Mouse (Mus musculus): ENCODE measurements around the gene Clasp1. TPM values are rescaled to one million over a fixed set of nuclear protein-coding genes. Genes with fewer than 3 reads are reported as not detected.

The Clasp1 gene
- polyA plus RNA-seq, 1 experiment from 2014 or later = 79.7 TPM

DNA sequence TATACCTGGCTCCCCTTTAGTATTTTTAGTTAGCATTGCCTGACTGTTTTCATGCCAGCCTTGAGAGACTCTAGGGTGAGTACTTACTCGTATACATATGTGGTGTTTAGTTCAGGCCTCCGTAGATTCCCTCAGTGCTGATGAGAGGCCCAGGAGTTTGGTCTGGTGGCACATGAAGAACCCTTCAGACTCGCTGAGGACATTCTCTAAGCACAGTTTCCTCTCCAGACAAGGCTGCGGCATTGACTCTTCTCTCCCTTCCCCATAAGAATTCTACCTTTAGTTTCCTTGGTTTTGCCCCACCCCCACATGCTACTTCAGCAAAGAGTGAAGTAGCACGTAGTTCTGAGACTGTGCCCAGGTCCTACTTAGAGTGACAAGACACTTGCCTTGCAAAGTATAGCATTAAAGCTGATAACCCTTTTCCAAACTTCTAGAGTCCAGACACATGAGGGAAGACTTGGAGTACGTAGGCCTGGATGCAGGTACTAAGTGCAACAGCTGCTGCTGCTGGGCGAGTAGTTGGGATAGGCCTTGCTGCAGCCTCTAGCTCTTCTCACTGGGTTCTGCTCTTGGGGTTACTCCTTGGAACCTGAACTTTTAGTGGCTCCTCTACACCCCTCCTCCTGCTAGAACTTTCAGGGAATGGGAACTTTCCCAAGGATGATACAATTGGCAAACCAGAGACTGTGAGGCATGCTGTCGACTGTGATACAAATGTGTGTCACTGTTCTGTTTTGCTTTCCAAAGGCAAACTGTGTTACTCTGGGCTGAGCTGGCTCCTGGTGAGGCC is 123.1 kb downstream of the Clasp1 start:
- H3K4me1 ChIP-seq = no peaks in the 10 kb centered on the region
- no peak overlapping the region for H3K4me3 ChIP-seq
- H3K27ac ChIP-seq = no peak overlapping the region
- H3K36me3 ChIP-seq = peaks cover 78% of the 10 kb centered on the region
- ATAC-seq (ENCODE audit: insufficient number of reproducible peaks, insufficient read depth, low FRiP score, low TSS enrichment) = no peak
- H3K9ac ChIP-seq = no peak overlapping the region
- H3K27me3 ChIP-seq = no peaks in the 10 kb centered on the region
- no peaks in the 10 kb centered on the region for H3K9me3 ChIP-seq
- WGBS = 92% methylated on average over 8 of the region's 8 CpGs
- no peak overlapping the region for H3K4me2 ChIP-seq (replicated peaks)

DNA sequence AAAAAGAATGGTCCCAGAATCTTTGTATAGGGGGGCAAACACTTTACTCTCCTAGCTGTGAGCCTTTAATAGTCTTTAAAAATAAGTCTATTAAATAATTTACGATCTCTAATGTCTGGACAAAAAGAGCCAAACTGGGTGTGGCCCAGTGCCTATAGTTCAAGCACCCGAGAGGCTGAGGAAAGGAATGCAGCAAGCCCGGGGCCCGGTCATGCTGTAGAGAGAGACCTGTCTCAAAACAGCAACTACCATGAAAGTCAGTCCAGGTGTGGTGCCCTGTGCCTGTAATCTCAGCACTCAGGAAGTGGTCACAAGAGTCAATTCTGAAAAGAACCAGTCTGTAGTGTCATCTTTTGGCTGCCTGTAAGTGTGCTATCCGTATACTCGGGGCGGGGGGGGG is 127.4 kb downstream of the Clasp1 start:
- no peak overlapping the region for H3K4me3 ChIP-seq
- no peak for ATAC-seq (ENCODE audit: insufficient number of reproducible peaks, insufficient read depth, low FRiP score, low TSS enrichment)
- H3K27me3 ChIP-seq = no peaks in the 10 kb centered on the region
- H3K27ac ChIP-seq = no peak overlapping the region
- H3K9me3 ChIP-seq = no peaks in the 10 kb centered on the region
- no peaks in the 10 kb centered on the region for H3K4me1 ChIP-seq
- H3K36me3 ChIP-seq = peaks cover 55% of the 10 kb centered on the region
- no peak overlapping the region for H3K4me2 ChIP-seq (replicated peaks)
- no peak overlapping the region for H3K9ac ChIP-seq
- 76% methylated on average over 7 of the region's 7 CpGs for WGBS

DNA sequence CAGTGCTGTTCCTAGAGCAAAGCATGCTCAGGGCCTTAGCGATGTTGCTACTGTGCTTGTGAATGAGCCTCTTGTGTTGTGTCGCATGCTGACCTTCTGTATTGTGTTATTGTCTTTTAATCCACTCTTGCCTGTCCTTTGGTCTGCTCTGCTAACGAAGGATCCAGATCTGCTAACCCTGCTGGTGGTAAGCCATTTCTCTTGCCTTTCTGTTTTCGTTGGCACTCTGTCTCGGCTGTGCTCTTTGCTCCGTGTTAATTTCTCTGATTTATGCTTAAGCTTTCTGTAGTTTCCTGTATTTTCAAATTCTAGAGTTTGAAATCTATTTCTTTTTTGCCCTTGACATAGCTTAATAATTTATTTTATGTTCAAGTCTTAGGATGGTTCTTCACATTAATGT is 134.3 kb downstream of the Clasp1 start:
- ATAC-seq (ENCODE audit: insufficient number of reproducible peaks, insufficient read depth, low FRiP score, low TSS enrichment) = no peak
- Histone ChIP-seq H3K4me3 (no peak overlapping the region), H3K27ac (no peak overlapping the region), H3K27me3 (no peaks in the 10 kb centered on the region), H3K4me2 (replicated peaks) (no peak overlapping the region), H3K4me1 (no peaks in the 10 kb centered on the region), H3K9me3 (no peaks in the 10 kb centered on the region), H3K36me3 (peaks cover 55% of the 10 kb centered on the region), H3K9ac (no peak overlapping the region)
- 91% methylated on average over 6 of the region's 6 CpGs for WGBS

DNA sequence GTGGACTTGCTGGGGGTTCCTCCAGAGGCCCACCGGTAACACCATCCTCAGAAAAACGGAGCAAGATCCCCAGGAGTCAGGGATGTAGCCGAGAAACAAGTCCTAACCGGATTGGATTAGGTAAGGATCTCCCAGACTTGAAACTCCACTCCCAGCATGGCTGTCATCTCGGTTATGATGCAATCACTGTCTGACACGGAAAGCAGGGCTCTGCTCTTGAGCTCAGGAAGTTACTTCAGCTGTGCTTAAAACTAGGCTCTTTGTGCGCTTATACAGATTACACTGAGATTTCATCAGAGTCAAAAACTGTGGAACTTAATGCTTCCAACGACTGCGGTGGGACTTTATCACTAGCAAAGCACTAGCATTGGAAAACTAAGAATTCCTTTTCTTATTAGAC is 136.5 kb downstream of the Clasp1 start:
- no peak overlapping the region for H3K4me3 ChIP-seq
- H3K9ac ChIP-seq = no peak overlapping the region
- H3K4me1 ChIP-seq = no peaks in the 10 kb centered on the region
- no peaks in the 10 kb centered on the region for H3K27me3 ChIP-seq
- 88% methylated on average over 9 of the region's 9 CpGs for WGBS
- no peaks in the 10 kb centered on the region for H3K9me3 ChIP-seq
- peaks cover 66% of the 10 kb centered on the region for H3K36me3 ChIP-seq
- H3K27ac ChIP-seq = no peak overlapping the region
- ATAC-seq (ENCODE audit: insufficient number of reproducible peaks, insufficient read depth, low FRiP score, low TSS enrichment) = no peak
- H3K4me2 ChIP-seq (replicated peaks) = no peak overlapping the region

DNA sequence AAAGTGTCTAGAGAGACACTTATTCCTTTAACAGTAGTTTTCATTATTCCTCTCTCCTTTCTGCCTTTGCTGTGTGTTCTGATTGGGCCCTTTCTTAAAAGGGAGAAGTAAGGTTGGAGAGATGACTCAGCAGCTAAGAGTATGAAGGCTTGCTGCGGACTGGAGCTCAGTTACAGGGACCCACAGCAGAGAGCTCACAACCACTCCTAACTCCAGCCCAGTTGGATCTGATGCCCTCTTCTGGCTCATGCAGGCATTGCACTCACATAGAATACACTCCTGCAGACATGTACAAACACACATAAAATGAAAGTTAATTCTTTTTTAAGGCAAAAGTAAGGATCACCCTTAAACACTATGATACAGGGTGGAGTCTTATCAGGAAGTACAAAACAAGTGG is 140.4 kb downstream of the Clasp1 start:
- Histone ChIP-seq H3K36me3 (peaks cover 67% of the 10 kb centered on the region), H3K9ac (no peak overlapping the region), H3K4me3 (no peak overlapping the region), H3K27me3 (no peaks in the 10 kb centered on the region), H3K4me1 (no peaks in the 10 kb centered on the region), H3K9me3 (no peaks in the 10 kb centered on the region), H3K4me2 (replicated peaks) (no peak overlapping the region), H3K27ac (no peak overlapping the region)
- ATAC-seq (ENCODE audit: insufficient number of reproducible peaks, insufficient read depth, low FRiP score, low TSS enrichment) = no peak
- WGBS = 95% methylated on average over 1 of the region's 1 CpGs

DNA sequence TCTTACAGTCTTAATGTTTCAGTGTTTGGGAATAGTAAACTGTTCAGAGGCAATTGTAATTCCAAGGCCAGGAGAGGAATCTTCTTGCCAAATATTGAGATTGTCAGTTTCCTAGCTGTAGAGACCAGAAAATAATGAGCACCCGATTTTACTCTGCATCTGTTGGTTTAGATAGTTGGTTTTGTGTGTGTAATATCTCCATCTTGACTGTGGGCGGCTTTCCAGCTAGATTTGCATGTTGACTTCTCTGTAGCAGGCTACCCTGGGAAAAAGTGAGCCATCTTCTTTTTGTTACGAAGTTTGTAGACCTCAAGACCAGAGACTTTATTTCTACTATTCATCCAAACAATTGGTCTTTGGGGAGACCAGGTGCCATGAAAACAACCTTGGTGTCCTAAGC is 142.4 kb downstream of the Clasp1 start:
- 91% methylated on average over 3 of the region's 3 CpGs for WGBS
- no peaks in the 10 kb centered on the region for H3K27me3 ChIP-seq
- no peak overlapping the region for H3K4me2 ChIP-seq (replicated peaks)
- H3K27ac ChIP-seq = no peak overlapping the region
- H3K36me3 ChIP-seq = peaks cover 76% of the 10 kb centered on the region
- ATAC-seq (ENCODE audit: insufficient number of reproducible peaks, insufficient read depth, low FRiP score, low TSS enrichment) = no peak
- H3K9ac ChIP-seq = no peak overlapping the region
- H3K4me1 ChIP-seq = no peaks in the 10 kb centered on the region
- no peak overlapping the region for H3K4me3 ChIP-seq
- no peaks in the 10 kb centered on the region for H3K9me3 ChIP-seq

DNA sequence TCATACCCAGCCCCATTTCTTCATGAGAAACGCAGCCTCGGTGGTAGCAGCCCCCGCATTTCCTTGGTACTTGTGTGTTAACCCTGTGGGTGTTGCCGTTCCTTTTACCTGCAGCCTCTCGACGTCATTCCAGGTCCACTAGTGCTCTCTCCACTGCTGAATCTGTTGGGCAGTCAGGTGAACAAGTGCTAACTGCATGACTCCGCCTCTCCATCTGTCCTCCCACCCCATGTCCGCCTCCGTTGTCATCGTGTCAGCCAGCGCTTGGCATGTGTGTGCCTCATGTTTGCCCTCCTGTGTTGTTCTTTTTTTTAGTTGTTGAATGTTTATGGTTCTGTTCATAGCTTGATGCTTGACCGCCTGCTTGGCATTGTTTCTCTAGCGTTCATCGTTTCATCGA is 147.2 kb downstream of the Clasp1 start:
- 94% methylated on average over 15 of the region's 15 CpGs for WGBS
- H3K4me3 ChIP-seq = no peak overlapping the region
- no peaks in the 10 kb centered on the region for H3K9me3 ChIP-seq
- no peak overlapping the region for H3K9ac ChIP-seq
- no peak overlapping the region for H3K27ac ChIP-seq
- H3K4me1 ChIP-seq = no peaks in the 10 kb centered on the region
- H3K4me2 ChIP-seq (replicated peaks) = no peak overlapping the region
- ATAC-seq (ENCODE audit: insufficient number of reproducible peaks, insufficient read depth, low FRiP score, low TSS enrichment) = no peak
- no peaks in the 10 kb centered on the region for H3K27me3 ChIP-seq
- peaks cover 72% of the 10 kb centered on the region for H3K36me3 ChIP-seq

DNA sequence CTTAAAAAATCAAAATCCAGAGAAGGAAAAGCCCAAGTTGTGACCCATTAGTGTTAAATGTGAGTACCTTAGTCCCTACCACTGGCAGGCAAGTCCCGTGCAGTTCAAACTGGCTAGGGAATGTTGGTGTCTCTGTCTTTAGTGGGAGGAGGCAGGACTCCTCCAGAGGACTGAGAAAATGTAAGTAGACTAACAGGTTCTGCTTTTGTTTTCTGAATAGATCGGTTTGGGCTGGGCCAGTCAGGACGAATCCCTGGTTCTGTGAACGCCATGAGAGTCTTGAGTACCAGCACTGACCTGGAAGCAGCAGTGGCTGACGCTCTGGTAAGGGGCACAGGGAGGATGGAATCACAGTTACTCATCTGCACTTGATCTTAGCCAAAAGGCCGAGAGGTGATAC is 150.2 kb downstream of the Clasp1 start:
- no peaks in the 10 kb centered on the region for H3K9me3 ChIP-seq
- no peak overlapping the region for H3K4me3 ChIP-seq
- H3K4me1 ChIP-seq = no peaks in the 10 kb centered on the region
- no peak overlapping the region for H3K4me2 ChIP-seq (replicated peaks)
- H3K36me3 ChIP-seq = peaks cover 68% of the 10 kb centered on the region
- H3K27me3 ChIP-seq = no peaks in the 10 kb centered on the region
- H3K27ac ChIP-seq = no peak overlapping the region
- 78% methylated on average over 6 of the region's 6 CpGs for WGBS
- ATAC-seq (ENCODE audit: insufficient number of reproducible peaks, insufficient read depth, low FRiP score, low TSS enrichment) = no peak
- no peak overlapping the region for H3K9ac ChIP-seq

DNA sequence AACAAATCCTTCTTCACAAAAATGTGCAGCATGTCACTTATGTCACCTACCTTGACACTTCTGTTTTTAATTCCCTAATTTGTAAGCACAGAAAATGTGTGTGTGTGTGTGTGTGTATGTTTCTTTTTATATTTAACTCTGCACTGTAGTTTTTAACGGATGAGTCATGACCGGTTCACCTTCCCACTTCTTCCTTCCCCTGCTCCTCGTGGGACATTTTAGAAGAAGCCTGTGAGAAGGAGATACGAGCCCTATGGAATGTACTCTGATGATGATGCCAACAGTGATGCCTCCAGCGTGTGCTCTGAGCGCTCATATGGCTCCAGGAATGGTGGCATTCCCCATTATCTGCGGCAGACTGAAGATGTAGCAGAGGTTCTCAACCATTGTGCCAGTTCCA is 154.0 kb downstream of the Clasp1 start:
- no peak overlapping the region for H3K4me3 ChIP-seq
- H3K9ac ChIP-seq = no peak overlapping the region
- H3K4me1 ChIP-seq = no peaks in the 10 kb centered on the region
- H3K36me3 ChIP-seq = peaks cover 70% of the 10 kb centered on the region
- no peaks in the 10 kb centered on the region for H3K27me3 ChIP-seq
- H3K27ac ChIP-seq = no peak overlapping the region
- ATAC-seq (ENCODE audit: insufficient number of reproducible peaks, insufficient read depth, low FRiP score, low TSS enrichment) = no peak
- 91% methylated on average over 7 of the region's 7 CpGs for WGBS
- H3K4me2 ChIP-seq (replicated peaks) = no peak overlapping the region
- H3K9me3 ChIP-seq = no peaks in the 10 kb centered on the region

DNA sequence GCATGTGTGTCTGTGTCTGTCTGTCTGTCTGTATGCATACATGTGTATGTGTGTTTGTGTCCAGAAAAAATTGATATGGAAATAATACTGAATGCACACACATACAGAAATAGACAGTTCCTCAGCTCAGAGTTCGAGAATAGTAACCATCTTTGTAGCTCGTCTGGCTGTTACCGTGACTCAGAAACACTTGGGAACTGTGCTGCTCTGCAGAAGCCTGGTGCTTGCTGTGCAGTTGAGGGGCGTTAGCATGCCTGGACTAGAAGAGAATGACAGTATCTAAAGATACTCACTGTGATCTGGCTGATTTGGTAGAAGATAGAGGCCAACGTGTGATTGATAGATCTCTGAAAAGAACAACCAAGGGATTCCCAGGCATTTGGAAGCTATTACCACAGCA is 159.9 kb downstream of the Clasp1 start:
- no peak for ATAC-seq (ENCODE audit: insufficient number of reproducible peaks, insufficient read depth, low FRiP score, low TSS enrichment)
- Histone ChIP-seq H3K36me3 (peaks cover 74% of the 10 kb centered on the region), H3K27ac (no peak overlapping the region), H3K4me3 (no peak overlapping the region), H3K4me2 (replicated peaks) (no peak overlapping the region), H3K27me3 (no peaks in the 10 kb centered on the region), H3K9ac (no peak overlapping the region), H3K4me1 (no peaks in the 10 kb centered on the region), H3K9me3 (no peaks in the 10 kb centered on the region)
- 89% methylated on average over 5 of the region's 5 CpGs for WGBS

DNA sequence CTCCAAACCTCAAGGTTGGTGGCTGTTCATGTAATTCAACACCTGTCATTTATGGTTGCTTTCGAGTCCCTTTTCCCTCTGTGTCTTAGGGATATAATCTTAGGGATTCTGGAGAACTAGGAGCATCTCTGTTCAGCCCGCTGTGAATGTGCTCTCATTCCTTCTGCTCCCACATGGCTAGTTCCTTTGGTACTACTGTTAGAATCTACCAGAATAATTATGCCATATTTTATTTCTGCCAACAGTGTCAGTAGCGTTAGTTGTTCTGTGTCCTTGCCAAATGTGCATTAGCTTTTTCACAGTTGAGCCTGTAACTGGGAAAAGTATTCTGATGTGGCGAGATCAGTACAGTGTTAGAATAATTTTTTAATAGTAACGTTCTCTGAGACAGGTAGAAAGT is 162.3 kb downstream of the Clasp1 start:
- H3K4me1 ChIP-seq = no peaks in the 10 kb centered on the region
- ATAC-seq (ENCODE audit: insufficient number of reproducible peaks, insufficient read depth, low FRiP score, low TSS enrichment) = no peak
- 91% methylated on average over 5 of the region's 5 CpGs for WGBS

DNA sequence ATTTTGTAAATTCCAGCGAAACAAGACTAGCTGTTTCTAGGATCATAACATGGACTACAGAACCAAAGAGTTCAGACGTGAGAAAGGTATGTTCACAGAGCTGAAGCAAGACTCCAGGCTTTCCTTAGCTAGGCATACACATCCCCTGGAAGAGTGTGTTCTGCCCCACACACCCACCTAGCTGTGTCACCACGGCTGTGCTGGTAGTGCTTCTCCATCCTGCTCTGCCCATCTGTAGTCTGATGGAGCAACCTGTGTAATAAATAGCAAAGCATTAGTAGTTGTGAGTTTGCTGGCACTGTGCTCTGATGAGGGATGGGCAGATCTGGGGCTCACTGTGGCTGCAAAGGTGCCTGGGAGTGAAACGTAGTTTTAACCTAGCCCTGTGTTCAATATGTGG is 163.2 kb downstream of the Clasp1 start:
- 92% methylated on average over 4 of the region's 4 CpGs for WGBS
- H3K27me3 ChIP-seq = no peaks in the 10 kb centered on the region
- no peak overlapping the region for H3K4me3 ChIP-seq
- ATAC-seq (ENCODE audit: insufficient number of reproducible peaks, insufficient read depth, low FRiP score, low TSS enrichment) = no peak
- H3K4me2 ChIP-seq (replicated peaks) = no peak overlapping the region
- H3K9me3 ChIP-seq = no peaks in the 10 kb centered on the region
- H3K9ac ChIP-seq = no peak overlapping the region
- no peaks in the 10 kb centered on the region for H3K4me1 ChIP-seq
- no peak overlapping the region for H3K27ac ChIP-seq
- peaks cover 75% of the 10 kb centered on the region for H3K36me3 ChIP-seq

More for the DNA sequence above, 162.3 kb downstream of the Clasp1 start:
- H3K27me3 ChIP-seq = no peaks in the 10 kb centered on the region
- no peak overlapping the region for H3K9ac ChIP-seq
- no peaks in the 10 kb centered on the region for H3K9me3 ChIP-seq
- H3K4me3 ChIP-seq = no peak overlapping the region
- no peak overlapping the region for H3K4me2 ChIP-seq (replicated peaks)
- peaks cover 83% of the 10 kb centered on the region for H3K36me3 ChIP-seq
- no peak overlapping the region for H3K27ac ChIP-seq
